Mouse (Mus musculus) granulocyte monocyte progenitor cell, adult 5-6 weeks (primary cell): Measurements from ENCODE around the gene Fgfr2. TPM values are rescaled to one million over a fixed set of nuclear protein-coding genes. Genes with fewer than 3 reads are reported as not detected.
A peak's percentile ranks its signal among the peaks of the same experiment; 100 is the strongest.
"Not testable (repeated sequence)": the region's sequence is repeated elsewhere in the genome, so short reads cannot be mapped to it uniquely, and the experiment has no call there.

Experiments used
- ATAC-seq: replicated peaks from 2 replicates; pipeline ENCODE4 v1.8.0; 2016; ENCODE audit warnings: mild to moderate bottlenecking, moderate TSS enrichment, inconsistent platforms; ENCODE audit not compliant: poor library complexity, severe bottlenecking
- total RNA-seq, 2 experiments: library from RNA; stranded (forward) in 1 of 2; stranded (reverse) in 1 of 2; fragments of 200-712, 200-1000 nt in 1 of 2; fragments of >200 nt in 1 of 2; fragmentation: Nextera tagmentation in 1 of 2; gene quantifications; 2 replicates each; pipeline ENCODE4 v1.2.3; 2014 to 2017

Fgfr2 gene
- total RNA-seq, 2 experiments from 2014 or later, result not detected

DNA sequence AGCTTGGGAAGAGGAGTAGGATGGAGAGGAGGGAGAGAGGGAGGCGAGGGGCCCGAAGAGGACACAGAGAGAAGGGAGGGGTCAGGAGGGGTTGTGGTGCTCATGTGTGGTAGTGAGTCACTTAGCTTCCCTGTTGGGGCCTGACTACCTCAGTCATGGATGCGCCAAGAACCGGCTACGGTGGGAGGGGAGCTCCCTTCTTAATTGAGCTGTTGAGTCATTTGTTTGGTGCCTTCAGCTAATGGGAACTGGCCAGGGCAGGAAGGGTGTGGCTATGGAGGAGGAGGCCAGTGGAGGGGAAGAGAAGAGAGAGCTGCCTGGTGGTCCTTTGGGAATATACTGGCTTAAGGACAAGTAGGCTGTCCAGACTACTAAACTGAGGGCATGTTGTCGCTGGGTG lies 2451.8 kb downstream of the Fgfr2 start:
- 0 out of 2 replicates have a peak, but pooled peaks have one; percentile 25 for ATAC-seq

DNA sequence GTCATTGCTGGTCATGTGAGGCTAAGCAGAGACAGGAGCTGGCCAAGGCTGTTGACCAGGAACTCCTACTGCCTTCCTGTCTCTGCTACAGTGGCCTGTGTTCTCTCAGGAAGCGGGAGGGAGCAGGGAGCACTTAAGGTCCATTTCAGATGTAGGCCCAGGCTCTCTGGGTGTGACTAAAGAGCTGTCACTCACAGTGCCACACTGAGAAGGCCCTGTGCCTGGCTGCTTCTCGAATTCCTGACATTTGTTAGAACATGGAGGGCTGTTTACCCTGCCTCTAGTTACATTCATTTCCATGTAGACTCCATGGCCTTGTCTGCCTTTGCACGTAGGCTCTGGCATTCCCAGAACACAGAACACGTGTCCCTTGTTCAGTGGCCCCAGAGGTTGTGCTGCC lies 2452.8 kb downstream of the Fgfr2 start:
- no peak for ATAC-seq

DNA sequence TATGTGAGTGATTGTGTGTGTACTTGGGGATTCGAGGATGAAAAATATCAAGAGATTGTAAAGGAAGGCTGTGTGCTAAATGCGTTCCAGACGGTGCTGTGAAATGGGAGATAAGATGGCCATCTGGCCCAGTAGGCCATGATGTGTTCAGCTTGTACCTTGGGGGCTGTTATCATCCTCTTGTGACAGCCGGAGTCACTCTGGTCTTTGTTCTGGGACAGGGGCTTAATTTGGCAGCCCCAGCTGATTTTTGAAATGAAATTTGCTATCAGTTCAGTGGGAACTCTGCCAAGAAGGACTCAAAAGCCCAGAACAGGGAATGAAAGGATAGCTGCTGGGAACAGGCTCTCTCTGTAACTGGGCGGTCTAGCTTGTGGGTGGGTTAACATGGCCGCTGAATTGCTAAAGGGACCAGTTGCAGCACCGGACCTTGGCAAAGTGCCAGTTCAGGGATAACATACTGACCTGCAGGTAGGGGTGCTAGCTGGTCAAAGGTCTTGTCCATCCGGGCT lies 2453.7 kb downstream of the Fgfr2 start:
- ATAC-seq, result no peak

DNA sequence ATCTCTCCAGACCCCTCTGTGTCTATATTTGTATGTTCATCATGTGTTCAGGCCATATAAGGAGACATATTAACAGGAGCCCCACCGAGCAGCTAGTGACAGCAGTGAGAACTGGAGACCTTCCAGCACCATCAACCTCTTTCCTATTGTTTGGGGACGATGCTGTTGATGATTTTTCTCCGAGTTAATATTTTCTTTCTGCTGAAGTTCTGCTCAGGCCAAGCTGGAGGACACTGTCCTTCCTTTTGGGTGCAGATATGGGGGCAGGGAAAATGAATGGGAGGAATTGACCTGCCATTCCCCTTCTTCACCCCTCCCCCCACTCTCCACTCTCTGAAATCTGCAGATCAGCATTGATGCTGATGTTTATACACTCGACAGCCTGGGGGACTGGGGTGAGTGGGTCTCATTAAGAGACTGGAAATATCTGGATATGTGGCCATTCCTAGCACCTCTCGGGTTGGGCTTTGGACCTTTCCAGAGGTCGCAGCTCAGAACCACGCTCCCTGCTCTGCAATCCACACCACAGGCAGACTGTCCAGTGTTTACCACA lies 2454.3 kb downstream of the Fgfr2 start:
- no peak for ATAC-seq

DNA sequence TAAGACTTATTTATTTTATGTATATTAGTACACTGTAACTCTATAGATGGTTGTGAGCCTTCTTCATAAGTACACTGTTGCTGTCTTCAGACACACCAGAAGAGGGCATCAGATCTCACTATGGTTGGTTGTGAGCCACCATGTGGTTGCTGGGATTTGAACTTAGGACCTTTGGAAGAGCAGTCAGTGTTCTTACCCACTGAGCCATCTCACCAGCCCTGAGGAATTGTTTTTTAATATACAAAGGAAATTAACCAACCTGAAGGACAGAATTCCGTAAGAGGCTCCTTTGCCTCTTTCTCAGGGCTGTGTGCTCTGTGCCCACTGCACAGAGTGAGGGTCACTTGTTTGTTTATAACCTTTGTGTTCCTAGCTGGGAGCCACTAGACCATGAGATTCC lies 2455.1 kb downstream of the Fgfr2 start:
- not testable (repeated sequence) for ATAC-seq

DNA sequence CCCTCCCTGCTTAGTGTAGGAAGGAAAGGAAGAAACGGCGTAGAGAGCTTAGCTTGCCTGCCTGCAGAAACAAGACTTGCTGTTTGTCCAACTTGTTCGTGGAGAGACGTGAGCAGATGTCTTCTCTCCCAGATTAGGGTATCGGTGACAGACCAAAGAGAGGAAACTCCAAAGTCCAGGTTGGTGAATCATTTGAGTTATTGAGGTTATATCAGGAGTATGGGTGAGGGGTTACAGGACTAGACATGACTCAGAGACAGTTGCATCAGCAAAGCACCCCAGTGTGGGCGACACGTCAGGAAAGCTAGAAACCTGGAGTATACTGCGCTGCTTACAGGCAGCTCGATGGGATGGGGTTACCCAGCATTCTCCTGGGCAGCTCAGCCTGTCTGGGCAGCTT lies 2457.8 kb downstream of the Fgfr2 start:
- ATAC-seq, result no peak

DNA sequence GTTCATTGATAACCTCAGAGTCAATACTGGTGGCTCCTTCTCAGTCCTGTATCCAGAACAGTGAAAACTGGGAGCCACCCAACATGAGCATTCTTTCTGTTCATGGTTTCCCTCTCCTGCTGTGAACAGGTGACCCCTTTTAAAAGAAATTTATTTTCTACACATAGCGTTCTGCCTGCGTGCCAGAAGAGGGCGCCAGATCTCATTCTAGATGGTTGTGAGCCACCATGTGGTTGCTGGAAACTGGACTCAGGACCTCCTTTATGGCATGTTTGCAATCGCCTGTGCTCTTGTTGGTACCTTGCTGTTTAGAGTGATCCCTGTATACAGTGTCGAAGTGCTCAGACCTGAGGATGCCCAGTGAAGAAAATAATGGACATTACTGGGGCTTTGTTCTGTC lies 2458.5 kb downstream of the Fgfr2 start:
- ATAC-seq, result no peak

DNA sequence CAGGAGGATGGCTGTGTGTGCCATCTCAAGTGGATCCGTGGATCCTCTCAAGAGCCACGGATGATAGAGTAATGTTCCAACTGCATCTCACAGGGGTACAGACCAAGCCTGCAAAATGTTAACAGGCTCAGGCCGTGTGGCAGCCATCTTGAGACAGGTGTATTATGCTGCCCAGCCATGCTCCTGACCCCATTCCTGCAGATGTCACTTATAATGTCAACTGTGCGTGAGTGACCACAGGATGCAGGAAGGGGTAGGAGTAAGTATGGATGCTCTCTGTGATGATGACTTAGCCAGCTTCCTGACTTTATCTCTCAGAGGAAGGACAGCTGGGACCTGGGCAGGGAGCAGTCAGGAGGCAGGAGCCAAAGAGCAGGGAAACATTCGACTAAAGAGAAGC lies 2459.1 kb downstream of the Fgfr2 start:
- ATAC-seq, result no peak

DNA sequence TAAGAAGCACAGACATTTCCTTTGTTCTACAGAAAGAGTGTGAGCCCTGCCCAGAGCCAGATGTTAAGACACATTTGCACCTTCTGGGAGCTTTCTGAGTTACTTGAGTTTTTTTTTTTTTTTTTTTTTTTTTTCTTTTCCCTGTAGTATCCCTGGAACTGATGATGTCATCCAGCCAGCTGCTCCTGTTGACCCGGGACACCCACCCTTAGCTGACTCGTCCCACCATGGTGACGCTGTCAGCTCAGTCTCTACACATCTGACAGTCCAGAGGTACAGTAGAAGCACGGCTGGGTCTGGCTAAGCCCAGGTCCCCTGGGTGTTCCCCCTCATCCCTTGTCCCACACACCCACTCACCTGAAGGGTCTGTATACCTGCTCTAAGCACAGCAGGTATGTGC lies 2460.3 kb downstream of the Fgfr2 start:
- ATAC-seq, result no peak

DNA sequence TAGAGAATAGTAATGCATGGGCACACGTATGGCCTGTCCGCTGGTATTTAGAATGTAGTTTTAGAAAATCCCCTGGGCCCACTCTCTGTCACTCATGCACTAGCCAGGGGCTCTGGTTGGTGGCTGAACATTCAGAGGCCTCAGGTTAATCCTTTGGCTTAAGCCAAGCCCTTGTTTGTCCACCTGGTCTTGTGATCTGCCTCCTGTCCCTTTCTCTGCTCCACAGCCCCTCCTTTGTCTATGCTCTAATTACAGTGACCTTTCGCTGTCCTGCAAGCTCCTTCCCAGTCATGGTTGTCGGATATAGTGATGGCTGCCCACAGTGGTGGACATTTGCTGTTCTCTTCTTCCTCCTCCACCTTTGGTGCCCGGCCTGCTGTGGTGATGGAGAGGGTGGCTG lies 2460.9 kb downstream of the Fgfr2 start:
- ATAC-seq, result no peak

DNA sequence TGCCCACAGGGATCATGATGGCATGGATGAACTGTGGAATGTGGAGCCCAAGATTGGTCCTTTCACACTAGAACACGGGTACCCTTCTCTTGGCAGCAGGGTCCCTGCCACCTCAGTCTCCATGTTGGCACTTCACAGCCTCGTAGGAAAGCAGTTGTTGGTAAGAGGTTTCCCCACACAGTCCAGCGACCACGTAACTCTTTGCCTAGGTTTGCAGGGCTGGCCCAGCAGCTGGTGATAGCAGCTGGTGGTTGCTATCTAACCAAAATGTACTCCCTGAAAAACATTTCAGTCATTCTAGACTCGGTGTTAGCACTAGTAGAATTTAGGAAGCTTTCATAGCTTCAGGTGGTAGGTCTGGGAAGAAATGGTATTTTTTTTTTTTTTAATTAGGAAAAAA lies 2464.0 kb downstream of the Fgfr2 start:
- no peak for ATAC-seq

DNA sequence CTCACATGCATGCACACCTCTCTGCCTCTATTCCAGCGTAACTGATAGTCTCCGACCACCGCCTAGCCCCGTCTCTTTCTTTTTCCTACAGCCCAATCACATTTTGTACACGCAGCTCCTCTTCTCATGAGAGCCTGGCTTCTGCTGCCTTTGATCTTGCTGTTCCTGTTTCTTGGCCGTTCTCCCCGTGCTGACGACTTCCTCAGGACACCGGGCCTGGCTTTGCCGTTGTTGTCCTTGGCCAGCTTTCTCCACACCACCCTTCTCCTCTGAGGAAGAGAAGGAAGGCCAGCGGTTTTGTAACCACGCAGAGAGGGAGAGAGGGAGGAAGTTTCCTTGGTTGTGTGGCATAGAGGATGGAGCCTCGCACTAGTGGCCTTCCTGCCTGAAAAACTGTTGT lies 2465.4 kb downstream of the Fgfr2 start:
- ATAC-seq, result peak; percentile 86

DNA sequence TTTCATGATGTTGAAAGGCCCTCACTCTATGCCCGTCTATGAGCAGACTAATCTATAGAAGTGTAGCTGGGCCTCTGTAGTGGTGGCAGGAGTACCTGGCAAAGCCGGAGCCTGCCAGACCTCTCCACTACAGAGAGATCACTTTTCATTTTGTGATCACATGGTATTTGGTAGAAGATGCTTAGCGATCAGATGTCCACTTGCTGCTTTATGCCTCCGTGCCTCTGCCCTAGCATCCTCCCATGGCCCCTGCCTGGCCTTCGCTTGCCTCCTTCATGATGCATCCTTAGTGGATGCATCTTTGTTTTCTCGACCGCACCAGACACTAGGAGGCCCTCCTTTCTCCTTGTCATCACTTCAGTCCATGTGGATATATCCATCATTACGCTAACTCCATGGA lies 2466.2 kb downstream of the Fgfr2 start:
- no peak for ATAC-seq

DNA sequence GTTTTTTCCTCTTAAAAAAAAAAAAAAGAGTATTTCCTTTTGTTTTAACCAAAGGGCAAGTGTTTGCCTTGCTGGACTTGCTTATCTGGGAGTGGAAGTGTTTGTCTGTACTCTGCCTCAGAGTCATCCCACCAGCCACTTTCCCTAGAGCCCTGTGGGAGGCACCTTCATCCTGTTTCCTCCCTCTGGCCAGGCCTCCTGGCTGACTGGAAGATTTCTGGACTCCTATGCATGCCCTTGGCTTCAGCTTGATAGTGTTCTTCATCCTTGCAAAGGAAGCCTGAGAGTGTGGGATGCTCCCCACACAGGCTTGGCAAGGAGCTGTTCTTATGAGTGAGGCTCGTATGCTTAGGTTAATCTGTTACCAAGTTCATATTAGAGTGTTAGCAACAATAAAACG lies 2468.6 kb downstream of the Fgfr2 start:
- ATAC-seq, result no peak

DNA sequence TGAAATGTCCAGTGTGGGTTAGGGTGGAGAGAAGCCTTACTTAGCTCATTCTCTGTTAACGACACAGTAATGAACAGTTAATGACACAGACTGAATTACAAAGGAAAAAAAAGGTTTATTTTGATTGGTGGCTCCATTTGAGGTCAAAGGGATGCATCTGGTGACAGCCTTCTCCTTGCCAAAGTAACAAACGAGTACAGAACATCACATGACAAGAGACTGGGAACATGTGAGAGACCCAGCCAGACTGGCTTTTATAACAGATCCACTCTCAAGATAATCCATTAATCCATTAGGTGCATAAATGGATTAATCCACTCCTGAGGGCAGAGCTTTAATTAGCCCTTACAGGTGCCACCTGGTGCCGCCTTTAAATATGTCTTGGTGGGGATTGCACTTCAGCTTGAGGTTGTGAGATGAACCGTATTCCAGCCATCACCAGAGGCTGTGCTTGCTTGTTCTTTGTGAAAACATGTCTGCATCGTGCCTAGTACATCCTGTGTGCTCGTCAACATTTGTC lies 2470.1 kb downstream of the Fgfr2 start:
- ATAC-seq, result no peak

DNA sequence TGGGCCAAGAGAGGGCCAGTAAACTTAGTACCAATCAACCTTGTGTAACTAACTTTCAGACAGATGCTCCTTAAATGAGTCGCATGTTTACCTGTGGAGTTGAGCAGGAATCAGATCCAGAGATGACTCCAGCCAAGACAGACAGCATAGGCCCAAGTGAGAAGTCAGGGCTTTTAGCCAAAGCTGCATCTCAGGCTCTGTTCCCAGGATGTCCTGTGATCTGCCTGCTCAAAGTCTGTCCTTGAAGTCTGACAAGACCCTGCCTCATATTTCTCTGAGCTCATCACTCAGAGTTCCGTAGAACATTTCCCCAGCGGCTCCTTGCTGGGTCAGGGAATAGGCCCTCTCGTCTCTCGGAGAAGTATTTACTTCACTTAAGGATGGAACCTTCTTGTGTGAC lies 2472.5 kb downstream of the Fgfr2 start:
- ATAC-seq, result no peak

DNA sequence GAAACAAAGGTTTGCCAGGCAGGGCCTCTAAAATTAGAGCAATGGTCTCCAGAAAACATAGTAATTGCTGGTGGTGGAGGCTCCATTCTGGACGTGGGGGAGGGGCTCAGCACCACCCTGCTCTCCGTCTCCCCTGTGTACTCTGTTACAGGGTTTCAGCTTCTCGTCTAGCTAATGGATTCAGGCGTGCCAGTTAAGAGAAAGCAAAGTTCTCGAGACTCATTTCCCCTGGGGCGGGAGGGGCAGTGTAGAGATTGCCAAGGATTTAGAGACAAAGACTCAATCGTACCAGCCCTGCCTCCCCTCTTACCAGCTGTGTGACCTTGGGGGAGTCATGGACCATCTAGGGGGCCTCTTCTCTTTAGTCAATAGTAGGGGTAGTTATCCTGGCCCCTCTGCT lies 2473.9 kb downstream of the Fgfr2 start:
- no peak for ATAC-seq

DNA sequence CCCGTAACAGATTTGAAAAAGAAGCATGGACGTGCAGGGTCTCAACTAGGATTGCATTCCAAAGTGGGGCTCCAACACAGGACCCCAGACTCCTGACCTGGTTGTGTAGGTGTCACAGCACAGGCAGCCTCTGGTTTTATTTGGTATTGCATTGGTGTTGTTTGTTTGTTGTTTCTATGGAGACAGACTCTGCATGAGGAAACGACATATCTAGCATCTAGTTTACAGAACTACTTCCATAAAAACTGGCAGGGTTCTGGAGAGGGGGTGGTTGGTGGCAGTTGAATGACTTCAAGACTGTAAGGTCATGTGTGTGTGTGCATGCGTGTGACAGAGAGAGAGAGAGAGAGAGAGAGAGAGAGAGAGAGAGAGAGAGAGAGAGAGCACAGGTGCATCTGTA lies 2475.1 kb downstream of the Fgfr2 start:
- peak; percentile 34 for ATAC-seq

DNA sequence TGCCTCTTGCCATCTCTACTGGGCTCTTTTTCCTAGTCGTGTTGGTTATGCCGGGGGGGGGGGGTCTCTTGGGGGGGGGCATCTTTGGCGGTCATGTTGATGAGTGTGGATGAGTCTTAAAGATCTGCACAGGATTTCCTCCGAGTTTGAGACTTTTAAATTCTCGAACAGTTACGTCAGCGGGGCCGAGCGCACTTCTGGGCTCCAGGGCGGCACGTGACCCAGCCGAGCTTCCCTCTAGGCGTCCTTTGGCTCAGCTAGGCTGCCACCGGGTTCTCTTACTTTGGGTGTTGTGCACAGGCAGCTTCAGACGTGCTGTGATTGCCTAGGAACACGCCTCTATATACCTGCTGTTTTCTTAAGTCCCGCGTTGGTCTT lies 2476.4 kb downstream of the Fgfr2 start:
- peak; percentile 52 for ATAC-seq

DNA sequence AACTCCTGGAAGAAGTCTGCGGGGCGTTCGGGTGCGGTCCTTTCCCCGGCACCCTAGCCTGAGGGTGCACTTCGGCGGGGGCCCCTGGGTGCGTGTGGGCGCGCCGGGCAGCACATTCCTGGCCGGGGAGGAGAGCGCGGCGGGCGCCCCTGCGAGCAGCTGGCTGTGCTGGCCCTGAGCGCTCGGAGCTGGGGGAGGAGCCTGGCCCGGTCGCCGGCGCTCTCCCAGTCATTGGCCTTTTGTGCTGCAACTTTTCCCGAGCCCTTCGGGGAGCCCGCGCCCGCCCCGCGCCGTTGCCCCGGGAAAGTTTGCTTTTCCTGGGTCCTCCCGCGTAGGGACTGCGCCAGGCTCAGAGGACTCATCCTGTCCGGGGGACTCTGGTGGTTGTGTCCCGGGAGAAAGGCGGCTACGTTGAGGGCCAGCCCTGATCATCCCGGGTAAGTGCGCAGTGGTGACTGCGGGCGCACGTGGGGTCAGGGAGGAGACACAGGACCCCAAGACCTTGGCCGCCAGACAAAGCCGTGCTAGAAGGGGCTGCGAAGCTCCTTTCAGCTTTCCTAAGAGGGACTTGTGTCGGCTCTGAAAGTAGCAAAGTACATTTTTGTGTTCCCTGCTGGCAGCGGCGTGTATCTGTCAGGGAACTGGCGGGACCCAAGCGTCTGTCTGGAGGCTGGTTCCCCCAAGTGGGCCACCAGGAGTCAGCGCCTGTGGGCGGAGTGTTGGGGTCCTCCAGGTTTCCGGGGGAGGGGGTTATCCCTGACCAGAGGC lies 2477.0 kb downstream of the Fgfr2 start:
- peak; percentile 59 for ATAC-seq

DNA sequence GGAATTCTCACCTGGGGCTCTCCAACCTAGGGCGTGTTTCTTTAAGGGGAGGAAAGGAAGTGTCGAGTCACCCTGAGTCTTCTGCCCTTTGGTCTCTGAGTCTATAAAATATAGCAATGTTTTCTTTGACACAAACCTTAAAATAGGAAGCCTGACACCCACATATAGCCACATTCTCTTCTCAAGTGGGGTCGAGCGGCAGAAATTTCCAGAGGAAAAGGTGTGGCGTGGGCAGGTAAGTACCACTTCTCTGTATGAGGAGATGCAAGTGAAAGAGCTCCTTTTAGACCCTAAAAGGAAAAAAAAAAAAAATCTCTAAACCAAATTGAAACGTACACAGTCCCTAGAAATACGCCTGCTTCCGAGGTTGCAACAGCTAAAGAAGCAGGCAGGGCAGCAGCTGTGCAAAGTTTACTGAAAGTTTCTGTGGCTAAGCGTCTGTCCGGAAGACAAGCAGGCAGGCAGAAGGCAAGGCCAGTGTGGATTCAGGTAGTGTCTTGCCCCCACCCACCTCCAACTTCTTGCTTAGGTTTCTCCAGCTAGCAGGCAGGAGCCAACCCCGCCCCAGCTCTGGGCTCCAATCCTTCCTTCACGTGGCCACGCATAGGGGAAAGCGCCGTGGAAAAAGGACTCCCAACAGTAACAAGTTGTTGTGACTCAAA lies 2477.7 kb downstream of the Fgfr2 start:
- peak; percentile 45 for ATAC-seq
